Mouse (Mus musculus): ENCODE results near the gene Rpl37.

Gene Rpl37

GRCm38 (mm10) chr15:5156355-5156754, 39.9 kb downstream of the Rpl37 start:
- no peak for DNase-seq

GRCm38 (mm10) chr15:5157386-5157785, 40.9 kb downstream of the Rpl37 start:
- DNase-seq = no peak

GRCm38 (mm10) chr15:5158827-5159226, 42.4 kb downstream of the Rpl37 start:
- DNase-seq = no peak

- no peak for DNase-seq
Measured at GRCm38 (mm10) chr15:5165121-5165773, 48.8 kb downstream of the Rpl37 start.
